Mouse (Mus musculus): ENCODE measurements at regions not wholly inside any gene's neighbourhood (a gene's known extent, or its start where the extent isn't known, plus 50 kb on each side); places are given as distances from the start of the nearest gene placed in this dataset.
"Not testable (repeated sequence)": the region's sequence is repeated elsewhere in the genome, so short reads cannot be mapped to it uniquely, and the experiment has no call there.

GRCm38 (mm10) chr12:64137997-64138396 lies 336.5 kb downstream of the Fscb start:
- no peak for DNase-seq (ENCODE audit: extremely low spot score, low spot score)

GRCm38 (mm10) chr12:64116438-64116837 lies 358.1 kb downstream of the Fscb start:
- DNase-seq (ENCODE audit: extremely low spot score, low spot score), result no peak

- DNase-seq (ENCODE audit: extremely low spot score, low spot score), result no peak
Observed at GRCm38 (mm10) chr12:64114476-64114875, 360.0 kb downstream of the Fscb start.

GRCm38 (mm10) chr12:64104214-64104613 lies 370.3 kb downstream of the Fscb start:
- DNase-seq (ENCODE audit: extremely low spot score, low spot score), result peak; percentile 21

- DNase-seq (ENCODE audit: extremely low spot score, low spot score), result no peak
Observed at GRCm38 (mm10) chr12:64076789-64077188, 397.7 kb downstream of the Fscb start.

- DNase-seq (ENCODE audit: extremely low spot score, low spot score), result no peak
Observed at GRCm38 (mm10) chr12:64045528-64045927, 429.0 kb downstream of the Fscb start.

- not testable (repeated sequence) for DNase-seq (ENCODE audit: extremely low spot score, low spot score)
Observed at GRCm38 (mm10) chr12:64008631-64009030, 465.9 kb downstream of the Fscb start.
